Mouse (Mus musculus): ENCODE measurements around the gene Eml6. TPM values are rescaled to one million over a fixed set of nuclear protein-coding genes. Genes with fewer than 3 reads are reported as not detected.

Eml6 gene
- polyA plus RNA-seq, 1 experiment from 2014 or later, result 2.0 TPM

GRCm38 (mm10) chr11:29719597-29719996, 306.2 kb downstream of the Eml6 start:
- H3K4me1 ChIP-seq (ENCODE audit: control insufficient read depth, insufficient read depth, low read length), result peaks cover 10% of the 10 kb centered on the region; the same call in 1 of the 2 replicates

GRCm38 (mm10) chr11:29718541-29718940, 307.3 kb downstream of the Eml6 start:
- Histone ChIP-seq H3K27ac (ENCODE audit: low read length) (peak overlapping the region; percentile 22; the same call in 1 of the 2 replicates), H3K9me3 (ENCODE audit: control insufficient read depth, low read depth, low read length) (no peaks in the 10 kb centered on the region), H3K4me3 (ENCODE audit: low read depth, low read length) (no peak overlapping the region), H3K4me2 (replicated peaks; ENCODE audit: low read depth, low read length) (peak overlapping the region; percentile 20; the same call in 1 of the 2 replicates), H3K4me1 (ENCODE audit: control insufficient read depth, insufficient read depth, low read length) (peaks cover 10% of the 10 kb centered on the region; the same call in 1 of the 2 replicates), H3K27me3 (ENCODE audit: control insufficient read depth, insufficient read depth, low read length) (no peaks in the 10 kb centered on the region), H3K9ac (replicated peaks; ENCODE audit: low read depth, low read length) (no peak overlapping the region), H3K36me3 (ENCODE audit: control insufficient read depth, insufficient read depth, low read length) (no peaks in the 10 kb centered on the region)
- WGBS, result 29% methylated on average over 6 of the region's 6 CpGs
- no peak for ATAC-seq (ENCODE audit: insufficient number of reproducible peaks, insufficient read depth, low FRiP score, low read depth)

More at GRCm38 (mm10) chr11:29719597-29719996, 306.2 kb downstream of the Eml6 start:
- Histone ChIP-seq H3K4me3 (ENCODE audit: low read depth, low read length) (no peak overlapping the region), H3K9ac (replicated peaks; ENCODE audit: low read depth, low read length) (no peak overlapping the region), H3K36me3 (ENCODE audit: control insufficient read depth, insufficient read depth, low read length) (no peaks in the 10 kb centered on the region), H3K27me3 (ENCODE audit: control insufficient read depth, insufficient read depth, low read length) (no peaks in the 10 kb centered on the region), H3K9me3 (ENCODE audit: control insufficient read depth, low read depth, low read length) (no peaks in the 10 kb centered on the region), H3K27ac (ENCODE audit: low read length) (no peak overlapping the region), H3K4me2 (replicated peaks; ENCODE audit: low read depth, low read length) (no peak overlapping the region)
- no peak for ATAC-seq (ENCODE audit: insufficient number of reproducible peaks, insufficient read depth, low FRiP score, low read depth)
- 33% methylated on average over 1 of the region's 1 CpGs for WGBS

DNA sequence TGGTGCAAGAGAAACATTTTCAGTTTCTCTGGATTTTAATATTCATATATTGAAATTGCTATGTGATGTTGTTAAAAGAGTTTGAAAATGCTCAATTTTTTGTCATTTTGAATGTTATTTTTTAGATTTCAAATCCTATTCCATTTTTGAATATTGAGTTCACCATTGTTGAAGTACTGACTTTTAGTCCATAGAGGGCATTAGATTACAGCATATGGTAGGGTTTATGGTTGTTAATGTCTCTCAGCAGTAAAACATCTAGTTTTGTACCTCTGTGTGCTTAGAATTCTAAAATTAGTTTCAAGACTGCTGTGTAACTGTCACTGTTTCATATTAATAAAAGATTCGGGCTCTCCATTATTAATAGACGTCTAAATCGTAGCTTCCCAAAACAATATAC, 310.3 kb downstream of the Eml6 start:
- Histone ChIP-seq H3K4me1 (ENCODE audit: control insufficient read depth, insufficient read depth, low read length) (peaks cover 10% of the 10 kb centered on the region; the same call in 1 of the 2 replicates), H3K36me3 (ENCODE audit: control insufficient read depth, insufficient read depth, low read length) (no peaks in the 10 kb centered on the region), H3K9ac (replicated peaks; ENCODE audit: low read depth, low read length) (no peak overlapping the region), H3K4me3 (ENCODE audit: low read depth, low read length) (no peak overlapping the region), H3K9me3 (ENCODE audit: control insufficient read depth, low read depth, low read length) (no peaks in the 10 kb centered on the region), H3K27ac (ENCODE audit: low read length) (no peak overlapping the region), H3K4me2 (replicated peaks; ENCODE audit: low read depth, low read length) (no peak overlapping the region), H3K27me3 (ENCODE audit: control insufficient read depth, insufficient read depth, low read length) (no peaks in the 10 kb centered on the region)
- 81% methylated on average over 3 of the region's 3 CpGs for WGBS
- ATAC-seq (ENCODE audit: insufficient number of reproducible peaks, insufficient read depth, low FRiP score, low read depth), result no peak

- ATAC-seq (ENCODE audit: insufficient number of reproducible peaks, insufficient read depth, low FRiP score, low read depth), result no peak
- 93% methylated on average over 2 of the region's 2 CpGs for WGBS
Observed at GRCm38 (mm10) chr11:29714789-29715188, 311.0 kb downstream of the Eml6 start.

DNA sequence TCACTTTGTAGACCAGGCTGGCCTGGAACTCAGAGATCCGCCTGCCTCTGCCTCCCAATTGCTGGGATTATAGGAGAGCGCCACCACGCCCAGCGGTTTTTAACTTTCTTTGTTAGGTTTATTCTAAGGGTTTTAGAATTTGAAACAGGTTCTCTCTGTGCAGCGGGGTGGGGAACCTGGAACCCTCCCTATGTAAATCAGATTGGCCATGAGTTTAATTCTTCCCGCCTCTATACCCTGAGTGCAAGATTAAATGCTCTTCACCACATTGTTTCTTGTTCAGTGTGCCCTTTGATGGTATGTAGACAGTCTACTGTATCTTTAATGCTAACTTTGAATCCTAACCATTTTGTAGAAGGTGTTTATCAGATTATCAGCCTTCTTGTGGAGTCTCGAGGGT, 311.7 kb downstream of the Eml6 start:
- Histone ChIP-seq H3K4me3 (ENCODE audit: low read depth, low read length) (no peak overlapping the region), H3K27me3 (ENCODE audit: control insufficient read depth, insufficient read depth, low read length) (no peaks in the 10 kb centered on the region), H3K27ac (ENCODE audit: low read length) (no peak overlapping the region), H3K36me3 (ENCODE audit: control insufficient read depth, insufficient read depth, low read length) (no peaks in the 10 kb centered on the region), H3K9ac (replicated peaks; ENCODE audit: low read depth, low read length) (no peak overlapping the region), H3K9me3 (ENCODE audit: control insufficient read depth, low read depth, low read length) (no peaks in the 10 kb centered on the region), H3K4me2 (replicated peaks; ENCODE audit: low read depth, low read length) (no peak overlapping the region), H3K4me1 (ENCODE audit: control insufficient read depth, insufficient read depth, low read length) (peaks cover 10% of the 10 kb centered on the region; the same call in 1 of the 2 replicates)
- no peak for ATAC-seq (ENCODE audit: insufficient number of reproducible peaks, insufficient read depth, low FRiP score, low read depth)
- 89% methylated on average over 7 of the region's 7 CpGs for WGBS

More at GRCm38 (mm10) chr11:29714789-29715188, 311.0 kb downstream of the Eml6 start:
- no peak overlapping the region for H3K27ac ChIP-seq (ENCODE audit: low read length)
- H3K27me3 ChIP-seq (ENCODE audit: control insufficient read depth, insufficient read depth, low read length), result no peaks in the 10 kb centered on the region
- H3K4me2 ChIP-seq (replicated peaks; ENCODE audit: low read depth, low read length), result no peak overlapping the region
- no peak overlapping the region for H3K4me3 ChIP-seq (ENCODE audit: low read depth, low read length)
- H3K9me3 ChIP-seq (ENCODE audit: control insufficient read depth, low read depth, low read length), result no peaks in the 10 kb centered on the region
- H3K9ac ChIP-seq (replicated peaks; ENCODE audit: low read depth, low read length), result no peak overlapping the region
- H3K4me1 ChIP-seq (ENCODE audit: control insufficient read depth, insufficient read depth, low read length), result peaks cover 10% of the 10 kb centered on the region; the same call in 1 of the 2 replicates
- H3K36me3 ChIP-seq (ENCODE audit: control insufficient read depth, insufficient read depth, low read length), result no peaks in the 10 kb centered on the region

- peaks cover 9% of the 10 kb centered on the region; the same call in 1 of the 2 replicates for H3K36me3 ChIP-seq (ENCODE audit: control insufficient read depth, insufficient read depth, low read length)
- no peak overlapping the region for H3K9ac ChIP-seq (replicated peaks; ENCODE audit: low read depth, low read length)
- no peak for ATAC-seq (ENCODE audit: insufficient number of reproducible peaks, insufficient read depth, low FRiP score, low read depth)
- H3K4me3 ChIP-seq (ENCODE audit: low read depth, low read length), result no peak overlapping the region
- H3K4me2 ChIP-seq (replicated peaks; ENCODE audit: low read depth, low read length), result no peak overlapping the region
- H3K27ac ChIP-seq (ENCODE audit: low read length), result no peak overlapping the region
- H3K4me1 ChIP-seq (ENCODE audit: control insufficient read depth, insufficient read depth, low read length), result no peaks in the 10 kb centered on the region
- H3K9me3 ChIP-seq (ENCODE audit: control insufficient read depth, low read depth, low read length), result no peaks in the 10 kb centered on the region
- H3K27me3 ChIP-seq (ENCODE audit: control insufficient read depth, insufficient read depth, low read length), result no peaks in the 10 kb centered on the region
Observed at GRCm38 (mm10) chr11:29709512-29709911, 316.3 kb downstream of the Eml6 start.

- Histone ChIP-seq H3K4me3 (ENCODE audit: low read depth, low read length) (no peak overlapping the region), H3K27ac (ENCODE audit: low read length) (no peak overlapping the region), H3K4me2 (replicated peaks; ENCODE audit: low read depth, low read length) (no peak overlapping the region), H3K36me3 (ENCODE audit: control insufficient read depth, insufficient read depth, low read length) (peaks cover 9% of the 10 kb centered on the region; the same call in 1 of the 2 replicates), H3K4me1 (ENCODE audit: control insufficient read depth, insufficient read depth, low read length) (no peaks in the 10 kb centered on the region), H3K9ac (replicated peaks; ENCODE audit: low read depth, low read length) (no peak overlapping the region), H3K9me3 (ENCODE audit: control insufficient read depth, low read depth, low read length) (no peaks in the 10 kb centered on the region), H3K27me3 (ENCODE audit: control insufficient read depth, insufficient read depth, low read length) (no peaks in the 10 kb centered on the region)
- WGBS, result 88% methylated on average over 4 of the region's 4 CpGs
- ATAC-seq (ENCODE audit: insufficient number of reproducible peaks, insufficient read depth, low FRiP score, low read depth), result no peak
Observed at GRCm38 (mm10) chr11:29706845-29707244, 319.0 kb downstream of the Eml6 start.

GRCm38 (mm10) chr11:29705263-29705662, 320.6 kb downstream of the Eml6 start:
- Histone ChIP-seq H3K4me3 (ENCODE audit: low read depth, low read length) (no peak overlapping the region), H3K4me2 (replicated peaks; ENCODE audit: low read depth, low read length) (no peak overlapping the region), H3K9me3 (ENCODE audit: control insufficient read depth, low read depth, low read length) (no peaks in the 10 kb centered on the region), H3K36me3 (ENCODE audit: control insufficient read depth, insufficient read depth, low read length) (peaks cover 9% of the 10 kb centered on the region; the same call in 1 of the 2 replicates), H3K27ac (ENCODE audit: low read length) (no peak overlapping the region), H3K9ac (replicated peaks; ENCODE audit: low read depth, low read length) (no peak overlapping the region), H3K4me1 (ENCODE audit: control insufficient read depth, insufficient read depth, low read length) (no peaks in the 10 kb centered on the region), H3K27me3 (ENCODE audit: control insufficient read depth, insufficient read depth, low read length) (no peaks in the 10 kb centered on the region)
- no peak for ATAC-seq (ENCODE audit: insufficient number of reproducible peaks, insufficient read depth, low FRiP score, low read depth)

DNA sequence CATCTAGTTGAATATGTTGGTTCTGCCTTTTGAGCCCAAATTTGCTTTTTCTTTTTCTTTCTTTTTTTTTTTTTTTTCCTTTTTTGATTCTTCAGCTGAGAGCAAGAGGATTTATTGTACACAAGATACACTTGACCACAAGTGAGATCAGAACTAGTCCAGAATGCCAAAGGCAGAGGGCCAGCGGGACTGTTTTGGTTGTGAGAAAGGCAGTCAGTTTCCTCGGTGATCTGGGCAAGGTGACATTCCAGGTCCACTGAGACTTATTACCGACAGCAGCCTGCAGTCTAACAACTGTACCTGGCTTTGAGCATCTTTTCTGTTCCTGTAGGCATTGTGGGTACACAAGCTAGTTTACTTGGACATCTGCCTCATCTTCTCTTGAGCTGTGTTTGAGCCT, 323.1 kb downstream of the Eml6 start:
- Histone ChIP-seq H3K9ac (replicated peaks; ENCODE audit: low read depth, low read length) (no peak overlapping the region), H3K27ac (ENCODE audit: low read length) (no peak overlapping the region), H3K4me1 (ENCODE audit: control insufficient read depth, insufficient read depth, low read length) (no peaks in the 10 kb centered on the region), H3K9me3 (ENCODE audit: control insufficient read depth, low read depth, low read length) (no peaks in the 10 kb centered on the region), H3K4me3 (ENCODE audit: low read depth, low read length) (no peak overlapping the region), H3K27me3 (ENCODE audit: control insufficient read depth, insufficient read depth, low read length) (no peaks in the 10 kb centered on the region), H3K36me3 (ENCODE audit: control insufficient read depth, insufficient read depth, low read length) (peaks cover 9% of the 10 kb centered on the region; the same call in 1 of the 2 replicates), H3K4me2 (replicated peaks; ENCODE audit: low read depth, low read length) (no peak overlapping the region)
- ATAC-seq (ENCODE audit: insufficient number of reproducible peaks, insufficient read depth, low FRiP score, low read depth), result no peak
- WGBS, result 78% methylated on average over 3 of the region's 3 CpGs
